9 mouse cellular contexts compared by ENCODE assay signal in the genomic region with DNA sequence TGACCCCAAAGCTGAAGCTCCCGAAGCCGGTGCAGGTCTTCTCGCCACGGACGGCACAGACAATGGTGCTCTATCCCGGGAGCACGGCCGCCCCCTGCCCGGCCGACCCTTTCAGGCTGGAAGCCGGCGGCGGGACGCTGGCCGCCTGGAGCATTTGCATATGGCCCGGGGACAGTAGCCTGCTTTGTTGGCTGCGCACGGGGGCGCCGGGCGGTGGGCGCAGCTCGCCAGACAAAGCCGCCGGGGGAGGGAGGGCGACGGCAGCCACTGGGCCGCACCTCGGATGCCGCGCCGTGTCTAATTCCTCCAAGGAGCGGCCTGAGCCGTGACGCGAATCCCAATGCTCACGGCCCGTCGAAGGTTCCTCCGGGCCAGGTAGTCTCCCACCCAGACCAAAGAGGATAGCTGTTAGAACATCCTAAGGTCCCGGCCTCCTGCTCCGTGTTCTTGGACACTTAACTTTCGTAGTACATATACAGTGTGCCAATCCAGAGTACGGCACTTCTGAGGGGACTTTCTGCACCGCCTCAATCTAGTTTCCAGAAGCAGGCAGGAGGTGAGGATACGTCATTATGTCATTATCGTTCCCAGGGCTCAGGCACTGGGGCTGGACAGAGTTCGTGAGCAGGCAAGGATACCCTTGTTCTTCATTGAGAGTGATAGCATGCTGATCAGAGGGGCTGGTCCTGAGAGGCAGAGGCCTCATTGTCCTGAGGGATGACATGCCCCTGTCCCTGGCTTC. TPM values are rescaled to one million over a fixed set of nuclear protein-coding genes. Genes with fewer than 3 reads are reported as not detected.
DNase-seq lines count a peak whose midpoint lies in the region; ATAC-seq and TF ChIP-seq lines count a peak whose summit lies in the region.
"Had no signal": no experiment of that assay in that cellular context is flagged by ENCODE, and none has a peak within 500 bp of the region (broad histone marks: within the 10 kb centered on the region; RNA-seq: fewer than 3 reads in every experiment).

No protein-coding gene starts in this region.

- H3K27me3 ChIP-seq in heart, embryonic 11.5 days (ENCODE audit: control insufficient read depth, insufficient read depth, low read length): peaks cover 89% of the 10 kb centered on the region
- H3K27me3 ChIP-seq in forebrain, embryonic 12.5 days: peaks cover 82% of the 10 kb centered on the region
- peaks cover 100% of the 10 kb centered on the region for H3K27me3 ChIP-seq in midbrain, embryonic 10.5 days (ENCODE audit: low read depth, poor library complexity, severe bottlenecking)

- peak overlapping the region; percentile 27 for H3K4me3 ChIP-seq in heart, embryonic 11.5 days (ENCODE audit: low read depth, low read length)
- peak overlapping the region; percentile 11 to 24; a peak in 2 of 4 replicates for H3K4me3 ChIP-seq in ES-E14 (ENCODE audit: insufficient read depth in 1 of 2, low read depth in 1 of 2, low read length in 2 of 2, poor library complexity in 1 of 2, severe bottlenecking in 1 of 2)
- peak overlapping the region; percentile 24 for H3K4me3 ChIP-seq in forebrain, embryonic 12.5 days (replicated peaks)
- peak overlapping the region; percentile 43 for H3K4me3 ChIP-seq in midbrain, embryonic 10.5 days

- 2% methylated on average over 47 of the region's 48 CpGs for WGBS in heart, embryonic 11.5 days (ENCODE audit: insufficient replicate concordance)
- WGBS in forebrain, embryonic 12.5 days: under 1% methylated on average over 48 of the region's 48 CpGs
- 2% methylated on average over 48 of the region's 48 CpGs for WGBS in midbrain, embryonic 10.5 days

- 0 out of 2 replicates have a peak, but pooled peaks cover 5% of the 10 kb centered on the region for H3K4me1 ChIP-seq in heart, embryonic 11.5 days (ENCODE audit: control insufficient read depth, insufficient read depth, low read length)
- H3K4me1 ChIP-seq in ES-E14 (ENCODE audit: control insufficient read depth in 2 of 2, insufficient read depth in 2 of 2, low read length in 2 of 2, poor library complexity in 1 of 2): peaks cover 0 to 2% of the 10 kb centered on the region in 2 experiments; a peak in 2 of 4 replicates
- H3K4me1 ChIP-seq in forebrain, embryonic 12.5 days: peaks cover 76% of the 10 kb centered on the region
- H3K4me1 ChIP-seq in midbrain, embryonic 10.5 days: peaks cover 66% of the 10 kb centered on the region

- in situ Hi-C loops in ES-E14 (cut with MboI; ENCODE audit: low sequenced_read_pairs in 2 of 2, unreplicated experiment in 2 of 2): loop anchor here (5.0 to 10.0 kb wide), 2 partner anchors 46 to 49 kb away; no protein-coding TSS in a partner anchor

- no peaks in the 10 kb centered on the region for H3K9me3 ChIP-seq in heart, embryonic 11.5 days (replicated peaks; ENCODE audit: control insufficient read depth, low read length)
- H3K9me3 ChIP-seq in ES-E14 (ENCODE audit: control insufficient read depth, insufficient read depth, low read depth, low read length): no peaks in the 10 kb centered on the region
- H3K9me3 ChIP-seq in forebrain, embryonic 12.5 days: no peaks in the 10 kb centered on the region
- no peaks in the 10 kb centered on the region for H3K9me3 ChIP-seq in midbrain, embryonic 10.5 days (replicated peaks)

- 0 out of 2 replicates have a peak overlapping the region, but pooled peaks have one; percentile 34 for H3K9ac ChIP-seq in heart, embryonic 11.5 days (ENCODE audit: low read depth, low read length)
- H3K9ac ChIP-seq in ES-E14 (ENCODE audit: insufficient read depth, low read depth, low read length, poor library complexity, severe bottlenecking): no peak overlapping the region; the same call in 1 of the 2 replicates
- H3K9ac ChIP-seq in forebrain, embryonic 12.5 days: peak overlapping the region; percentile 56

- peak overlapping the region; percentile 51 for H3K4me2 ChIP-seq in heart, embryonic 11.5 days
- peak overlapping the region; percentile 50 for H3K4me2 ChIP-seq in forebrain, embryonic 12.5 days

- no peaks in the 10 kb centered on the region for H3K36me3 ChIP-seq in heart, embryonic 11.5 days (ENCODE audit: control insufficient read depth, insufficient read depth, low read length)
- H3K36me3 ChIP-seq in ES-E14 (ENCODE audit: control insufficient read depth, insufficient read depth, low read length, poor library complexity, severe bottlenecking): no peaks in the 10 kb centered on the region
- H3K36me3 ChIP-seq in forebrain, embryonic 12.5 days (replicated peaks): no peaks in the 10 kb centered on the region
- no peaks in the 10 kb centered on the region for H3K36me3 ChIP-seq in midbrain, embryonic 10.5 days

- no peak for ATAC-seq in heart, embryonic 11.5 days (replicated peaks; ENCODE audit: insufficient number of reproducible peaks, low FRiP score, low TSS enrichment)
- peak; percentile 37 for ATAC-seq in forebrain, embryonic 12.5 days (ENCODE audit: low FRiP score)

- no peak for DNase-seq in heart, adult 8-10 months (ENCODE audit: low spot score)
- no peak for DNase-seq in ES-E14 (ENCODE audit: low read depth, low spot score)
- DNase-seq in midbrain, embryonic 10.5 days (ENCODE audit: low spot score): peak; percentile 59
- no peak for DNase-seq in thymus, postnatal 25 days
- no peak for DNase-seq in frontal cortex, postnatal 25 days (ENCODE audit: low spot score in 2 of 2)
- DNase-seq in lung, adult 18-20 months: no peak

- no peak overlapping the region for H3K27ac ChIP-seq in heart, embryonic 11.5 days (ENCODE audit: low read depth, low read length)
- no peak overlapping the region for H3K27ac ChIP-seq in ES-E14 (ENCODE audit: insufficient read depth, low read depth, low read length, poor library complexity, severe bottlenecking)
- H3K27ac ChIP-seq in forebrain, embryonic 12.5 days: peak overlapping the region; percentile 89
- H3K27ac ChIP-seq in midbrain, embryonic 10.5 days (replicated peaks): peak overlapping the region; percentile 69; the same call in 1 of the 2 replicates

TF ChIP-seq in ES-E14, 5 proteins besides CTCF, POLR2A, EP300 and RAD21:
- TF ChIP-seq CHD2 (IDR thresholded peaks at IDR 0.05; ENCODE audit: low read depth, low read length): no peak
TF ChIP-seq in ES-E14: peak in this region for 0.

RNA-seq across cellular contexts. Expression of gene Rhbg, which starts 13.3 kb away (rescaled TPM):
- polyA plus RNA-seq in heart, embryonic 11.5 days (2014; fragmentation: Nextera tagmentation; extraction: Ambion mirVana): 0.10 TPM in 1 of 2 replicates, not detected in the other
- total RNA-seq in heart, adult 8-10 months (2022): not detected
- total RNA-seq in ES-E14 (2012; rRNA removed): 3.4 and 4.6 TPM in 2 replicates
- 0.28 TPM in 1 of 2 replicates, not detected in the other for polyA plus RNA-seq in forebrain, embryonic 12.5 days (2016; fragmentation: Nextera tagmentation; extraction: Ambion mirVana)
- not detected in 2 replicates for polyA plus RNA-seq in midbrain, embryonic 10.5 days (2016; fragmentation: Nextera tagmentation; extraction: Ambion mirVana)
- total RNA-seq: layer of hippocampus, postnatal 14 days had no signal

RNA-seq across cellular contexts. Expression of gene Gm38392, which starts 45.8 kb away (rescaled TPM):
- polyA plus RNA-seq in heart, embryonic 11.5 days (2014; fragmentation: Nextera tagmentation; extraction: Ambion mirVana): 0.31 TPM in 1 of 2 replicates, not detected in the other
- total RNA-seq in heart, adult 8-10 months (2022): under 1 TPM in 3 of 4 experiments, not detected in 1; 0.25 to 0.44 (median 0.29) TPM
- 2.4 and 2.9 TPM in 2 replicates for total RNA-seq in ES-E14 (2012; rRNA removed)
- 0.31 TPM in 1 of 2 replicates, not detected in the other for polyA plus RNA-seq in forebrain, embryonic 12.5 days (2016; fragmentation: Nextera tagmentation; extraction: Ambion mirVana)
- 0.14 TPM in 1 of 2 replicates, not detected in the other for polyA plus RNA-seq in midbrain, embryonic 10.5 days (2016; fragmentation: Nextera tagmentation; extraction: Ambion mirVana)
- total RNA-seq: layer of hippocampus, postnatal 14 days had no signal

RNA-seq across cellular contexts. Expression of gene Tsacc, which starts 55.6 kb away (rescaled TPM):
- polyA plus RNA-seq in heart, embryonic 11.5 days (2014; fragmentation: Nextera tagmentation; extraction: Ambion mirVana): 12.8 and 14.9 TPM in 2 replicates
- 10 to 100 TPM in 1 of 4 experiments, 1 to 10 TPM in 3; 5.6 to 12.0 (median 7.5) TPM for total RNA-seq in heart, adult 8-10 months (2022)
- 8.4 and 16.7 TPM in 2 replicates for total RNA-seq in ES-E14 (2012; rRNA removed)
- 11.4 and 11.7 TPM in 2 replicates for polyA plus RNA-seq in forebrain, embryonic 12.5 days (2016; fragmentation: Nextera tagmentation; extraction: Ambion mirVana)
- 11.4 and 14.1 TPM in 2 replicates for polyA plus RNA-seq in midbrain, embryonic 10.5 days (2016; fragmentation: Nextera tagmentation; extraction: Ambion mirVana)

RNA-seq across cellular contexts. Expression of gene Cct3, which starts 55.7 kb away (rescaled TPM):
- 491 and 516 TPM in 2 replicates for polyA plus RNA-seq in heart, embryonic 11.5 days (2014; fragmentation: Nextera tagmentation; extraction: Ambion mirVana)
- total RNA-seq in heart, adult 8-10 months (2022): 100 to 1,000 TPM; 146 to 187 (median 164) TPM
- 793 and 920 TPM in 2 replicates for total RNA-seq in ES-E14 (2012; rRNA removed)
- polyA plus RNA-seq in forebrain, embryonic 12.5 days (2016; fragmentation: Nextera tagmentation; extraction: Ambion mirVana): 627 and 646 TPM in 2 replicates
- 780 and 865 TPM in 2 replicates for polyA plus RNA-seq in midbrain, embryonic 10.5 days (2016; fragmentation: Nextera tagmentation; extraction: Ambion mirVana)

Comparison
In these comparisons a context has a peak if more than half of its experiments do, and no peak if none do; other contexts are left out.
1. H3K27ac ChIP-seq: peak in forebrain, embryonic 12.5 days (single experiment) and midbrain, embryonic 10.5 days (single experiment); none in heart, embryonic 11.5 days (single experiment) and ES-E14 (single experiment).
2. Peak in every context shown above with its lines, with median percentiles within 50 percentile points of each other: H3K4me3 ChIP-seq.